Comparison of ENCODE assay signal across 38 mouse cellular contexts in the genomic region with DNA sequence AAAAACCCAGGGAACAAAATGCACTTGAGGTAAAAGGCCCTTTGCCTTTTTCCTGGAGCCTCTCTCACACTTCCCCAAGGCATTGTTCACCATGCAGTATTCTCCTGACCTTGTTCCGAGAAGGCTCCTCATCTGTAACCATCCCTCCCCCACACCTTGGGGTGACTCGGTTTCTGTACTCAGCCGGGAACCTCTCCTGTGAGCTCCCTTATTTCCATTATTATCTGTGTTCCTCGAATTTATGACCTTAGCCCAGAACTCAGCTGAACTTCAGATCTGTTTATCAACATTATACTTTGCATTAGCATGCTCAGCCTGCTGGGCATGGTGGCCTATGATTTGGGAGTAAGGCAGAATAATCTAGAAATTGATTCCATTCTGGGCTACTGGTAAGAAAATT. TPM values are rescaled to one million over a fixed set of nuclear protein-coding genes. Genes with fewer than 3 reads are reported as not detected.
"Had no signal": no experiment of that assay in that cellular context is flagged by ENCODE, and none has a peak within 500 bp of the region (broad histone marks: within the 10 kb centered on the region; RNA-seq: fewer than 3 reads in every experiment).

No protein-coding gene starts in this region.

- H3K4me2 ChIP-seq: heart, embryonic 12.5 days; heart, embryonic 13.5 days; heart, embryonic 15.5 days; hindbrain, embryonic 12.5 days; hindbrain, embryonic 13.5 days; hindbrain, embryonic 14.5 days; hindbrain, embryonic 15.5 days; intestine, embryonic 15.5 days; kidney, embryonic 15.5 days had no signal

- H3K4me1 ChIP-seq: heart, embryonic 12.5 days; heart, embryonic 13.5 days; heart, embryonic 15.5 days; hindbrain, embryonic 10.5 days; hindbrain, embryonic 12.5 days; hindbrain, embryonic 13.5 days; hindbrain, embryonic 15.5 days; intestine, embryonic 15.5 days; kidney, embryonic 15.5 days had no signal

- H3K27me3 ChIP-seq: heart, embryonic 12.5 days; heart, embryonic 15.5 days; hindbrain, embryonic 12.5 days; hindbrain, embryonic 13.5 days; intestine, embryonic 15.5 days; kidney, embryonic 15.5 days had no signal

- H3K9me3 ChIP-seq: heart, embryonic 12.5 days; heart, embryonic 13.5 days; heart, embryonic 15.5 days; hindbrain, embryonic 10.5 days; hindbrain, embryonic 12.5 days; hindbrain, embryonic 13.5 days; hindbrain, embryonic 15.5 days; intestine, embryonic 15.5 days; kidney, embryonic 15.5 days had no signal

- DNase-seq: heart, postnatal 10 days; heart, postnatal 14 days; heart, postnatal 36 days; heart, postnatal 4 days; kidney, adult 11 months; kidney, adult 18-20 months; kidney, adult 2 months; kidney, adult 8-10 months; kidney, adult 9 months; kidney, postnatal 10 days; kidney, postnatal 14 days; kidney, postnatal 25 days; kidney, postnatal 36 days; kidney, postnatal 4 days; layer of hippocampus, adult 9-11 months; layer of hippocampus, postnatal 36 days had no signal

- H3K9ac ChIP-seq: heart, embryonic 12.5 days; heart, embryonic 13.5 days; heart, embryonic 15.5 days; hindbrain, embryonic 12.5 days; hindbrain, embryonic 13.5 days; hindbrain, embryonic 14.5 days; hindbrain, embryonic 15.5 days; intestine, embryonic 15.5 days; kidney, embryonic 15.5 days had no signal

- H3K27ac ChIP-seq: heart, embryonic 13.5 days; heart, embryonic 15.5 days; hindbrain, embryonic 10.5 days; hindbrain, embryonic 12.5 days; hindbrain, embryonic 13.5 days; hindbrain, embryonic 14.5 days; hindbrain, embryonic 15.5 days; hindbrain, postnatal 0 days; intestine, embryonic 15.5 days; kidney, embryonic 15.5 days; kidney, postnatal 0 days; layer of hippocampus, adult 2 months; left cerebral cortex, adult 2 months had no signal

- H3K36me3 ChIP-seq: heart, embryonic 12.5 days; heart, embryonic 13.5 days; heart, embryonic 15.5 days; hindbrain, embryonic 10.5 days; hindbrain, embryonic 12.5 days; hindbrain, embryonic 13.5 days; hindbrain, embryonic 15.5 days; intestine, embryonic 15.5 days; kidney, embryonic 15.5 days had no signal

- H3K4me3 ChIP-seq: heart, embryonic 12.5 days; heart, embryonic 13.5 days; heart, embryonic 15.5 days; hindbrain, embryonic 10.5 days; hindbrain, embryonic 12.5 days; hindbrain, embryonic 13.5 days; hindbrain, embryonic 15.5 days; intestine, embryonic 15.5 days; kidney, embryonic 15.5 days; layer of hippocampus, adult 2 months; left cerebral cortex, adult 2 months had no signal

- ATAC-seq: hindbrain, embryonic 16.5 days; hindbrain, postnatal 0 days; inflammation-experienced regulatory T-cells, adult 6 months; intestine, embryonic 15.5 days; intestine, embryonic 16.5 days; intestine, postnatal 0 days had no signal

RNA-seq across cellular contexts. Expression of gene B3gnt6, which starts 3.7 kb away (rescaled TPM):
- total RNA-seq: heart, postnatal 10 days; heart, postnatal 14 days; heart, postnatal 25 days; heart, postnatal 36 days; heart, postnatal 4 days; layer of hippocampus, postnatal 25 days had no signal
- polyA plus RNA-seq: heart, embryonic 12.5 days; heart, embryonic 13.5 days; heart, embryonic 15.5 days; heart, postnatal 0 days; intestine, embryonic 14.5 days; intestine, embryonic 16.5 days; kidney, adult 2 months had no signal

RNA-seq across cellular contexts. Expression of gene Omp, which starts 57.6 kb away (rescaled TPM):
- polyA plus RNA-seq: inflammation-experienced regulatory T-cells, adult 6 months had no signal
